Mouse (Mus musculus) liver, postnatal 0 days (tissue): ENCODE results near the gene Slc22a12.

Source experiments
- CTCF ChIP-seq: sonication (generic); IDR thresholded peaks from 2 replicates; pipeline ENCODE4 v1.5.1; 2016; ENCODE audit warnings: antibody characterized with exemption, low read depth
- EP300 ChIP-seq: IDR thresholded peaks from 2 replicates; pipeline ENCODE4 v1.6.1; 2016; ENCODE audit warnings: antibody characterized with exemption, low read depth, mild to moderate bottlenecking

DNA sequence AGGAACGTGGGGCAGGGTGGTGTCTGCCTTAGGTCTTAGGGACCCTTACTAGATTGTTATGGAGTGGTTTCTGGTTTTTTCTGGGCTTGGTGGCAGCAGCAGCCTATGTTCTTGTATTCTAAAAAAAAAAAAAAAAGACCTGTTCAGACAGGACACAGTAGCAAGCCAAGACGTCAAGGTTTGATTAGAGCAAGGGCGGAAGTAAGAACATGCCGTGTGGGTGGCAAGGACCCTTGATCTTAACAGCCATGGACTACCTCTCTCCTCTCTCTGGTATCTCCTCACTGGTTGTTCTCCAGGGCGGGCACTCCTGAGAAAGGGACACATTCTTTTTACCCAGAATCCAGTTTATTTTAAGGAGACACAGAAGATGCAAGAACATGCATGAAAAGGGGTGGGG is 10.3 kb upstream of the Slc22a12 start:
- no peak for TF ChIP-seq CTCF
- TF ChIP-seq EP300, result no peak
